Mouse (Mus musculus) 416B (cell line): ENCODE data around the gene Tspan10.
"Not testable (repeated sequence)": the region's sequence is repeated elsewhere in the genome, so short reads cannot be mapped to it uniquely, and the experiment has no call there.

Experiments
- DNase-seq: peaks from one replicate; pipeline ENCODE4 v3.0.0; 2011; ENCODE audit warnings: low read depth

The Tspan10 gene

DNA sequence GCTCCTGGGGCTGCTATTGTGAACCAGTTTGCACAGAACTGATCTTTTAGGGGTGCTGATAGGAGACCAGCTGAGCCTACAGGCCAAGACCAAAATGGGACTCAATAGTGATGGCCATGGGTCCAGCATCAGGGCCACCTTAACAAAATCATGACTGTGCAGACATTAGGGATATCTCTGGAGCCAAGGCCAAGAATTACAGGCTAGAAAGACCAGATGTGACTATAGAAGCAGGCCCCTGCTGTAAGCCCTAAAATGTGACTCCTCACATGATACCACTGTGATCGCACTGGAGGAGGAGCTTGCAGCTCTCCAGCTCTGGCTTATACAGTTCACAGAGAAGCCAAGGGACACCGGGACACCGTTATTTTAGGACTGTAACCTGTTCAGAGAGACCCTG, at the start of gene Tspan10:
Tspan10 (plus strand) TSS at position 301 of the 400 bp plus-strand sequence.
- DNase-seq = no peak

DNA sequence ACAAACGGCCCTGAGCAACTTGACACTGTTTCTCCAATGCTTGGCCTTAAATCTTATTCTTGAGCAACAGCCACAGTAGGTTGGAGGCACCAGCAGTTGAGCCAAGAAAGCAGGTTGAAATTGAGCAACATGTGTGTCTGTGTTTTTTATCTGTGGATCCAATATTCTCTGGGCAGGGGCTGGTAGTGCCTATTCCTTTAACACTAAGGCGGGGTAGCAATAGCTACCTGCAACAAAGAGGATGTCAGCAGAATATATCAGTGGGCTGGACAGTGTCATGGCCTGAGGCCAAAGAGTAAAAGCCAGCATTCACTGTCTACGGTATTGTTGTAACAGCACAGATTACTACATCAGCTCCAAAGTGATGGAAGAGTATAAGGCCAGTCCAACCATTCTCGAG, 46.8 kb upstream of the Tspan10 start:
- DNase-seq = peak; percentile 16

DNA sequence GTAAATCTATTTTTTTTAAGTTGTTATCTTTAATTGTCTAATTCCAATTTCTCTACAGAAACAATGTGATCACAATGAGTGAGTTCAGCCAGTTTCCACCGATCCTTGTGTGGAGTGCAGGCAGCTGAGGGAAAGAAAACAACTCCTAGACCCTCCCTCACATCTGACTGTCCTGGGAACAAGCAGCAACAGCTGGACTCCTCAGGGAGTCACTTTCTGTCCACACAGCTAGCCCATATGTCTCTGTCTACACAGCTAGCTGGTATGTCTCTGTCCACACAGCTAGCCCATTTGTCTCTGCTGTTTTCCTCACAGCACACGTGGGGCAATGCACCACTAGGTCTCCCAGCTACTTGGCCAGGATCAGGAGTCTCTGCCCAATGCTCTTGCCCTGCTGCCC, 44.8 kb upstream of the Tspan10 start:
- no peak for DNase-seq

DNA sequence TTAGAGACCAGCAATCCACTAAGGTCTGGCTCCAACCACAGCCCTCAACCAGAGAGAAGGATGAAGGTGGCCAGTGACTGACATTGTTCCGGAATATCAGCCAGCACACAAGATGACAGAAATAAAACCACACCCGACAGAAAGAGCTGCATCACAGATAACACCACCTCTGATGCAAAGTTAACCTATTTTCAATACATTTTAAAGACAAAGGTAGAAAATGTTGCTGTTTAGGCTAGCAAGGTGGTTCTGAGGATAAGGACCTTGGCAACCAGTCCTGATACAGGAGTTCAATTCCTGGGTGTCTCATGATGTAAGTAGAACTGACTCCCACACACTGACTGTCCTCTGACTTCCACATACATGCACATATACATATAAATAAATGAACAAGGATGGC, 43.1 kb upstream of the Tspan10 start:
- no peak for DNase-seq

DNA sequence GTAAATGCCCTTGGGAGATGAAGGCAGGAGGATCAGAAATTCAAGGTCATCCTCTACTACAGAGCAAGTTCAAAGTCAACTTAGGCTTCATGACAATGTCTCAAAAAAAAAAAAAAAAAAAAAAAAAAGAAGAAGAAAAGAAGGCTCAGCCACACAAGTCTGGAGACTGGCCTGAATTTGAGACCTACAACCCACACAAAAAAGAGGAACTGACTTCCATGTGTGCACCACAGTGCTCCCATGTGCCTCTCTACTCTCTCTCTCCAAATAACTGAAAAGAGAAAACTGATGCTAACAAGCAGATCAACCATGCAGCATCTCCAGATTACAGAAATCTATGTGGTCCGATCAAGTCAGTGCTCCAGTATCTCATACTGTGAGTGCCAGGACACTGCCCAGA, 37.6 kb upstream of the Tspan10 start:
- peak; percentile 76 for DNase-seq

DNA sequence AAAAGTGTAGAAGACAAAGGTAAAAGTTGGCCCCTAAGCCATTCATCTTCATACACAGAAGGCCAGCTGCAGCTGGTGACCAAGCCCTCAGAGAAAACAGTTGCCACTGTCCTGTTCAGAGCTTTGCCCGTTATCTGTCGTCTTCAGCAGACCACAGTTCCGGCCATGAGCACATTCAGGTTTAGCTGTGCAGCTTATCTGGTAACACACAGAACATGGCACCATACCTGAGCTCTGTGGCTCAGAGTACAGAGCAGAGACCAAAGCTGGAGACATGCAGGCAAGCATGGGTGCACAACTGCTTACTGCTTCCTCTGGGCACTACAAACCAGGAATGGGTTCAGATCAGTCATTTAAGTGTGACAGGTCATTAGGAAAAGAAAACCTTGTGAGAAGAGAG, 36.6 kb upstream of the Tspan10 start:
- peak; percentile 70 for DNase-seq

DNA sequence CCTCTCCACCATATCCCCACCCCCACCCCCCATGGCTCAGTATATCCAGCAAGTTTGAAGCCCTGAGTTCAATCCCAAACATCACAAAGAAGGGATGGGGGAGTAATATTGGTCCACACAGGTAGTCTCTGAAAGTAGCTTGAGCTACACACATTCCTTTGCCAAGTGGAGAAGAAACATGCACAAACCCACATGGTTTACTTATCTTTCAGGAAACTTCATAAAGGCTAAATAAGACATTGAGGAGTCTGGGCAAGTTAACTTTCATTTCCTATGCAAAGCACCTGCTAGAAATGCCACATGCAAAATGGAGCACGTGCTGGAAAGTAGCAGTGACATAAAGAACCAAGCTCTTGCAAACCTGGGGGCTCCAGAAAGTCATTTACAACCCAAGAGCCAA, 36.0 kb upstream of the Tspan10 start:
- no peak for DNase-seq

DNA sequence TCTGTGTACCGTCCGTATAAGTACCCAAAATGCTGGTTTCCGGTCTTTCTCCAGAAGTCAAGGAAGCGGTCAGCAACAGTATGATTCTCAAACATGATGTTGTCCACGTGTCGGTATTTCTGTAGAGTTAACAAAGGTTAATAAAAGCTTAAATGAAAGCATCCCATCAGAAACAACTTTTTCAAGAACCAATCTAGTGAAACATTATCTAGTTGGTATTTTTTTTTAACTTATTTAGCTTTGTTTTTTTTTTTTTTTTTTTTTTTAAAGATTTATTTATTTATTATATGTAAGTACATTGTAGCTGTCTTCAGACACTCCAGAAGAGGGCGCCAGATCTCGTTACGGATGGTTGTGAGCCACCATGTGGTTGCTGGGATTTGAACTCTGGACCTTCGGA, 28.8 kb upstream of the Tspan10 start:
- DNase-seq = not testable (repeated sequence)

DNA sequence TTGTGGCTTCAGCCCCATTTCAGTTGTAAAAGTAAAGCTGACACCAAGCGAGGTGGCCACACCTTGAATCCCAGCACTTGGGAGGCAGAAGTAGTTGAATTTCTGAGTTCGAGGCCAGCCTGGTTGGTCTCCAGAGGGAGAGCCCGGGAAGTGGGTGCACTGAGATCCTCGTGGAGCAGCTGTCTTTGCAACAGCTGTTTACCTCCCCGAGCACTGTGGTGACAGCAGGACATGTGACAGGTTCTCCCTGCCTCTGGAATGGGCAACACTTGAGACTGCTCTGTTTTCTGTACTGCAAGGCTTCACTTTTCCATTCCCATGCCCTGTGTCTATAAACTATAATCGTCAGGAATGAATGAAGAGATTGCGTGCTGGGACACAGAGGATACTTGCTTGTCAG, 24.6 kb upstream of the Tspan10 start:
- DNase-seq = no peak

DNA sequence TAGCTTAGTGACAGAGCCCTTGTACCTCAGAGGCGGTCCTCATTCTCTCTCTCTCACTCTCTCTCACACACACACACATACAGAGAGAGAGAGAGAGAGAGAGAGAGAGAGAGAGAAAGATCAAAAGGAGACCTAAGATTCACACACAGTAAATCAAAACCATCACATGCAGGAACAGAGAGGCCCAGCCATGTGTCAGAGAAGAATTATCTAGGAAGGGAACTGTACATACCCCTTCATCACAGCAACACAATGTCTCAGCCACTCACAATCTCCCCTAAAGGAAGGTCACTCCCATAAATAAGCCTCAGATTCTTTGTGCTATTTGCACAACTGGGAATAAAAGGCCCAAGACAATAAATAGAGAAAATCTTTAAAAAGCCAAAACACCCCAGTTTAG, 23.9 kb upstream of the Tspan10 start:
- DNase-seq = no peak

DNA sequence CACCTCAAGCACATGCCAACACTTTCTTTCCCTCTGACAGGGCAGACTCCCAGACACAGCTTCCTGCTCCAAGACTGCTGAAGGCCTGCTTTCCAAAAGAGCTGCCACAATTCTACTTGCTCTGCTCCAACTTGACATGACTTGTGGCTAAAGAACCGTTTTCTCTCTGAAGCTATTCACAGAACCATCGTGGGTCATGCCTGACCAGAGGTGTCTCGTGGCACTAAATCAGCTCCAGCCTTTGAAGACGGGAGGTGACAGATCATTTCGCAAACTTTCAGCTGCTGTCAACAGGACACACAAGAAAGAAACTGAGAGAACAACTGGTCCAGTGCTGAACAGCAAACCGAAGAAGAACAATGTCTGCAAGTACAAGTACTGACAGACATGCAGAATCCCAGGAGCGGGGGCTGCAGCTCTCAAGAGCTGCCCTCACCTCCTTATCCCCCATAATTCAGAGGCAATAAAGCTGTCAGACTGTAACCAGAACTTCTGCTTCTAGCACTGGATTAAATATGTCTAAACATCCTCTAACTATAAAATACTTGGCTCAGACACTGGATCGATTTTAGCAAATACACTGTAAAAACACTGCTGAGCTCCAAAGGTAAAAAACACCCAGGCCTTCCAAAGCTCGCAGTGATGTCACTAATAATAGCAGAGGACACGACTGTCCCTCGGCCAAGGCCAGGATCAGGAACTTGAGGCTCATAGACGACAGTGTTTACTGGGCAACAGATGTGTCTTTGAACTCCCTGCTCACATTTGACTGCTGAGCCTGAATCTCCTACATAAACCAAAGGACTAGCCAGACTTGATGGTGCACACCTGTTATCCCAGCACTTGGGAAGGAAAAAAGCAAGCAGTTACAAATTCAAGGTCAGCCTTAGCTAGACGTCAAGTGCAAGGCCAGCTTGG, 19.5 kb upstream of the Tspan10 start:
- no peak for DNase-seq

DNA sequence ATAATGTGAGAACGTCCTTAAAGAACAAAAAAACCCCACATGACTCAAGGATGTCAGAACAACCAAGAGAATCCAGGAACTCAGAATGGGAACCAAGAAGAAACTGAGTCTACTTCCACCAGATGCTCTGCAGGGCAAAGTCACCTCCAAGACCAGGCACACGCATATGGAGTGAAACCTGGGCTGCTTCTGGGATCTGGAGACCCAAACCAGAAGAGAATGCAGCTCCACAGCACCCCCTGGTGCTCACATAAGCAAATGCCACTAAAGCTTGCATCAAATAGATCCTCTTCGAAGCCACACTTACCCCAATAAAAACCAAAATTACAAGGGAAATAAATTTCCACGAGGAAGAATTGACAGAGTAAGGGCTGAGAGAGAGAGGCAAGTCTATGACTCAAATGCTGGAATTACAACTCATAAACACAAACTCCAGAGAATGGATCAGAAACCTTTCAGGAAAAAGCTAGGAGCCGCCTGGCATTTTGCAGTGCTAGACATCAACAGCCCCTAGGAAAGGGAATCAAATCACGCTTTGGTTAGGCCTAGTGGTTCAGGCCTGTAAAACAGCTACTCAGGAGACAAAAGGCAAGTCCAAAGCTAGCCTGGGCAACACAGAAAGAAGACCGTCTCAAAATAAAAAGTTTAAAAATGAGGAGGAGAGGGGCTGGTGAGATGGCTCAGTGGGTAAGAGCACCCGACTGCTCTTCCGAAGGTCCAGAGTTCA, 18.7 kb upstream of the Tspan10 start:
- DNase-seq = peak; percentile 75

DNA sequence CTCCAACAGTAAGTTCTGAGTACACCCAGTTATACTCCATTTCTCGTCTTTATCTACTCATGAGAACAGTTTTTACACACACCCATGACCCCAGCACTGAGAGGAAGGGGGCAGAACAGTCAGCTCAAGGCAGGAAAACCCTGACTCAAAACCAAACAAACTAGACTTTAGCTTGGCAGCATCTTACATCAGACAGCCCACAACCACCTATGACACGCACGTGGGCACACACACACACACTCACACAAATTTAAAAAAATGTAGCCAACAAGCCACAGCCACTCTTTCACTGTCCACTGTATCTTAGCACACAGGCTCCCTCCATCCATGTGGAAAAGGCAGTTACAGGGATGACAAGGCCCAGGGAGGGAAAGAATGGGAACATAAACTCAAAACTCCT, 15.7 kb upstream of the Tspan10 start:
- peak; percentile 65 for DNase-seq

DNA sequence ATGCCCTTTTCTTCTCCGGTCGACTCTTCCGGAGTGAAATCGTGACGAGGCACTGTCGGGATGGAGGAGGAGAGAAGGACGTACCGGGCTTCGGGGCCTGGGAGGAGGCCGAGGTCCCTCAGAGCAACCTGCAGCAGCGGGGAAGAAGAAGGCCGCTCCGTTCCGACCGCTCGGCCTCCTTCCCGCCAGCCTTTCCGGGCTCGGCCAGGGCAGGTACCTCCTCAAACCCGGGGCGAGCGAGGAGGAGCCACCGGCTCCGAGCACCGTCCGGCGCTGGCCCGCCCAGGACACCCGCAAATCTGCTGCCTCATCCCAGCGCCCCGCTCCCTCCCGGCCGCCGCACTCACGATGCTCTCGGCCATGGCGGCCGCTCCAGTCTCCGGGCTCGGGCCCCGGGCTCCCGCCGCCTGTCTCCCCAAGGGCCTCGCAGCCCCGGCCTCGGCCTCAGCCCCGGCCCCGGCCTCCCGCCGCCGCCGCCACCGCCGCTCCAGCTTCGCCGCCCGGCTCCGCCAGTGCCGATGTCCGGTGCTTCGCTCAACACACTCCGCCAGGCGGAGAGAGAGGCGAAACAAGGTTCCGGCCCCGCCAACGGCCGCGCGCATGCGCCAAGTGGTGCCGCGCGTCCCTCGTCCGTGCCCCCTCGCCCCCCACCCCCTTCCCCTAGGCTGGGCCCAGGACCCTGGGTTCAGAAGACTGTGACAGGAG, 5.1 kb upstream of the Tspan10 start, which contains the start of gene Nploc4:
Nploc4 (minus strand) TSS at position 557 of the 705 bp plus-strand sequence.
- DNase-seq = peak; percentile 81

DNA sequence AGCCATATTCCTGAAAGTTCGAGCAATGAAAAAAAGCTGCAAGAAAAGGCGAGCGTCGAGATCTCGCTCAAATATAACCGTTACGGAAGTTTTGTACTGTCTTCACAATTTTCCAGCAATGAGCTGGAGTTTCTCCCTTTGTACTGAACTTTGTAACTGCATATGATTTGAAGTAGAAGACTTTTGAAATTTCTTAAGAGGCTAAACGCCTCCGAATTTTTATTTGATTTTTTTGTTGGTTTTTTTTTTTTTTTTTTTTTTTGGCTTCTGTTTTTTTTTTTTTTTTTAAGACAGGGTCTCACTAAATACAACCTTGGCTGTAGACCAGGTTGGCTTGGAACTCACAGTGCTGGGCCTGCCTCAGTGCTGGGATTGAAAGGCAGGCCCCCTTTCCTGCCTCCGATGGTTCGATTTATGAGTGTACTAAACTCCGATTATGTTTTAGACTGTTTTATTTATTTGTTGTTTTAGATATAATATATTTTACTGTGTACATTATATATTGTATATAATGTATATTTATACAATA, 4.5 kb upstream of the Tspan10 start:
- DNase-seq = no peak

DNA sequence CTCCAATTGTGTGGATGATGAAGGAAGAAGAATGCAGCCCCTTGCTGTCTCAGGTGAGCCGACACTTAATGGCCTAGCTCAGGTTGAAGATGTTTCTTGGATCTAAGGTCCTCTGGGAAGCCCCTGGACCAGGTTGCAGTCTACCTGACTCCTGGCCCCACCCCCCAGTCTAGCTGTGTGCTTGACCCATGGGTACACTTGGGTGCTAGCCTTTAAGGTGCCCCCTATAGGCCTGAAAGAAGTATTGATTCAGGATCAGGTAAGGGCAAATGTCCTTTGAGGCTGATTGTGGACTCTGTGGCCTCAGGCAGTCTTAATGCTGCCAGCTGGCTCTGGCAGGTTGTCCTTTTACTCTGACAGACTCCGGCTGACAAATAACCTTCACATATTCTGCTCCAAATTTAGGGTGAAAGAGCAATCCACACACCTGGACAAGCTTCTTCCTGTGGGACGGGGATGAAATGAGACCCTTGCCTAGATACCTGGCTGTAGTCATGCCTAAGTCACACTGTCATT, 379 bp downstream of the Tspan10 start:
- no peak for DNase-seq

DNA sequence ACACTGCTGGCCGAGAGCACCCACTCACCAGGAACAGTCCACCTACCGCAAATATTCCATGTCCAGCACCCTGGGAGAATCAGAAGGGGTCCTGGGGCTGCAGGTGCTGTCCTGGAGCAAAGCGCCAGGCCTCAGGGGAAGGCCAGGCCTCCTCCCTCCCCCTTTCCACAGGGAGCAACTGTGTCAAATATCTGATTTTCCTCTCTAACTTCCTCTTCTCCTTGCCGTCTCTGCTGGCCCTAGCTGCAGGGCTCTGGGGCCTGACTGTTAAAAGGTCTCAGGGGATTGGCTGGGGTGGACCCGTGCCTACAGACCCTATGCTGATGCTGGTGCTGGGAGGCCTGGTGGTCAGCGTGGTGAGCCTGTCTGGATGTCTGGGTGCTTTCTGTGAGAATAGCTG, 1.7 kb downstream of the Tspan10 start:
- no peak for DNase-seq

DNA sequence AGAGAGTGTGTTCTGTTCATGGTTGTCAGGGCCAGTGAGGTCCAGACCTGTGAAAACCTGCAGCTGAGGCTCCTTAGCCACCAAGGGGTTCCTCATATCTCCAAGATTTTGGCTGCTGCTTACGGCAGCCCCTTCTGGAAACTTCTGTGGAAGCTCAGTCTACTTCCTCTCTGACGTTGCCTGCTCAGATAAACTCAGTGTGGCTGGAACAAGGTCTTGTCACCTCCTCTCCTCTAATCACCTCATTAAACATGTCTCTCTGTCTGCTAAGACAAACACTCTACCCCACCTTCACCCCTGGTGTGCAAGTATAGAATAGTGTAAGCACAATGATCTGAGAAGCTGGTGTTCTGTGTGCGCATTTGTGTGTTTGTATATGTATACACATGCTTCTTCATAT, 3.0 kb downstream of the Tspan10 start:
- no peak for DNase-seq

DNA sequence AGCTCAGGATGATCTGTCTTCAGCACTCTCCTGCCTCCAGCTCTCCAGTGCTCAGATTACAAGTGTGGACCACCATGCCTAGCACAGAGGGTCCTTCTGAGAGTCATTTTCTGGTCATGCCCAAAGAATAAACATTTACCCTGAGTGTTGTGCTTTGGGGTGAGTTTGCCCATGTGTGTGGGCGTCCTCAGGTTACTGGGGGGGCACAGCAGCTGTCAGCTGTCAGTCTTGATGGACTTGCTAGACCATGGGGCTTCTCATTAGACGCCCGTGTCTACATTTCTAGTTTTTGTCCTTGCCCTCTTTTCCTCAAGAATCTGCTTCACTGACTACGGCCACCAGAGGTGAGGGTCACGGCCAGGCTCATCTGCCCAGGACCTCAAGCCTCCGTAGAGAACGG, 4.7 kb downstream of the Tspan10 start:
- no peak for DNase-seq

DNA sequence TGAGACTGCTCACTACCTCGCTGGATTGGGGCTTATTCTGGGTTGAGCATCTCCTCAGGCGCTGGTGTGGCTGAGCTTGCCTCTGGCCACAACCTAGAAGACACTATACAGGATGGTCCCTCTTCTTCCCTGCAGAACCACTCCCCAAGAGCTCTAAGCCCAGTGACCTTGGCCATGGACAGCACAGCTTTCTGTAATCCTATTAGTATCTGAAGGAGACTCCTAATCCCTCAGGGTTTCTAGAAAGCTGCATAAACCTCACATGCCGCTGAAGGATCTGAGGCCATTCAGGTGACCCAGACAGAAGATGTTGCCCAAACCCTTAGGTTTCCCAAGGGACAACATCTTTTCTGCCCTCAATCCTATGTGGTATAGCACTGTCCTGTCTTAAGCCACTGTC, 9.8 kb downstream of the Tspan10 start:
- no peak for DNase-seq

DNA sequence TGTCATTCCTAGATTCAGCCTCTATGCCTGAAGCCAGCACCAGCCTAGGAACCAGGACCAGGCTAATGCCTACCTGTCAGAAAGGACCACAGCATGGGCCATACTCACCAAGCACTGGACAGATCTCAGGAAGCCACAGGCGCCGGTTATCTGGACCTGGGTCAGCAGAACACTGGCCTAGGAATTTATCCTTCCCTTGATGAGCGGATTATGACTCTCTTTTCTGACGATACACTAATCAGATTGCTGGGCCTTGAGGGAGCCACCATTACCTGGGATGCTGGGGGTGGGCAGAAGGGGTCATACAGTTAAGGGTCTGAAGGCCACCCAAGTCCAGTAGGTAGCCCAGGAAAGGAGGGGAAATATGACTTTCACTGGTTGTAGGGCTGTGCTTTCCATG, 10.9 kb downstream of the Tspan10 start, which contains the start of gene Pde6g:
Pde6g (minus strand) TSS at position 195 of the 400 bp plus-strand sequence.
- no peak for DNase-seq

DNA sequence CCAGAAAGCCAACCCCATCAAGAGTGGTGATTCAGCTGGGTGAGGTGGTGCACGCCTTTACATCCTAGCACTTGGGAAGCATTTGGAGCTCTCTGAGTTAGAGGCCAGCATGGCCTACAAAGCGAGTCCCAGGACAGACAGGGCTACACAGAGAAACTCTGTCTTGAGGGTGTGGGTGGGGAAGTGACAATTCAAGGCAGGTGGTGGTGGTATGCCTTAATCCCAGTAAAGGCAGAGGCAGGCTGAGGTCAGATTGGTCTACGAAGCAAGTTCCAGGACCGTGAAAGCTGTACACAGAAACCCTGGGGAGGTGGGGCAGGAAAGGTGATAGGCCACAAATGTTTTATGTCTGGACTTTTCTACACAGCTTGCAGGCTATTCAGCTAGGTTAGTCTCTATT, 12.5 kb downstream of the Tspan10 start:
- DNase-seq = no peak
